Mouse (Mus musculus): ENCODE measurements at regions not wholly inside any gene's neighbourhood (a gene's known extent, or its start where the extent isn't known, plus 50 kb on each side); places are given as distances from the start of the nearest gene placed in this dataset.

DNA sequence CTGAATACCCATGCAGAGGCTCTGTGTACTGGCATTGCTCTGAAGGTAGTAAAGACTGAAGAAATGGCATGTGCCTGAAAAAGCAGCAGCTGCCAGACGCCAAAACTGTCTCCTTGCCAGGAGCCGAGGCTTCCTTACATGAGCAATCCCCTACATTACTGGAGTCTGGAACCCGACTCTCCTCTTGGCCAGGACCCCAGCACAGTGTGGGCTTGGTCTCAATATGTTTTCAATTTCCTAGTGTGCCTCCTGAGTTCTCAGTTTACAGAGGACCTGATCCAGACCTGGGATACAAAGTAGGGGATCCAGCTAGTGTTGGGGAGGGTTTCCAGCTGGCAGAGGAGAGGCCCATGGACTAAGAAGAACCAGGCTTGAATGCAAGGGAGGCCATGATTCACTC lies 361.5 kb upstream of the Vstm2b start:
- 56% methylated on average over 3 of the region's 3 CpGs for whole genome bisulfite sequencing
- Histone ChIP-seq H3K4me3 (no peak overlapping the region), H3K4me1 (0 out of 2 replicates have a peak, but pooled peaks cover 4% of the 10 kb centered on the region), H3K9me3 (replicated peaks) (no peaks in the 10 kb centered on the region), H3K36me3 (no peaks in the 10 kb centered on the region), H3K27ac (no peak overlapping the region), H3K27me3 (ENCODE audit: low read depth, poor library complexity, severe bottlenecking) (no peaks in the 10 kb centered on the region)
- DNase-seq (ENCODE audit: low spot score): no peak

DNA sequence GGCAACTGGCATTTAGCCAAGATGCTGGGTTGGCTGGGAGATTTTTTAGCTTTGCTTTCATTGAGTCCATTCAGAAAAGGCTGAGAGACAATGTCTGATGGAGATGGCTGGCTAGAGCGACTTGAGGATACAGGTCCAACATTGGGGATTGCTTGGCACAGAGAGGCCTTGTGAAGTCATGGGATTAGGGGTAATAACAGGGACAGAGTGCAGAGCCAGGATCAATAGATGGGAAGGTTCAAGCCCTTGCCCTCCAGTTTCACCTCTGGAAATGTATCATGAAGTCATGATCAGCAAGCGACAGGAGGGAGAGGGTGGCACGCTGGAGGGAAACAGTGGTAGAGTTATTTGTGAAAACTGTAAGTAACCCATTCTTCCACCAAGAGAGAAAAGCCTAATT lies 360.5 kb upstream of the Vstm2b start:
- H3K4me3 ChIP-seq: no peak overlapping the region
- H3K9me3 ChIP-seq (replicated peaks): no peaks in the 10 kb centered on the region
- WGBS: 83% methylated on average over 3 of the region's 3 CpGs
- no peak for DNase-seq (ENCODE audit: low spot score)
- 0 out of 2 replicates have a peak, but pooled peaks cover 4% of the 10 kb centered on the region for H3K4me1 ChIP-seq
- no peaks in the 10 kb centered on the region for H3K36me3 ChIP-seq
- no peaks in the 10 kb centered on the region for H3K27me3 ChIP-seq (ENCODE audit: low read depth, poor library complexity, severe bottlenecking)
- no peak overlapping the region for H3K27ac ChIP-seq

GRCm38 (mm10) chr7:40539789-40540188 lies 358.3 kb upstream of the Vstm2b start:
- Histone ChIP-seq H3K27me3 (ENCODE audit: low read depth, poor library complexity, severe bottlenecking) (no peaks in the 10 kb centered on the region), H3K4me3 (no peak overlapping the region), H3K27ac (no peak overlapping the region), H3K4me1 (0 out of 2 replicates have a peak, but pooled peaks cover 4% of the 10 kb centered on the region), H3K36me3 (no peaks in the 10 kb centered on the region), H3K9me3 (replicated peaks) (no peaks in the 10 kb centered on the region)
- 76% methylated on average over 5 of the region's 5 CpGs for WGBS
- no peak for DNase-seq (ENCODE audit: low spot score)

- Histone ChIP-seq H3K27ac (no peak overlapping the region), H3K27me3 (ENCODE audit: low read depth, poor library complexity, severe bottlenecking) (no peaks in the 10 kb centered on the region), H3K36me3 (no peaks in the 10 kb centered on the region), H3K9me3 (replicated peaks) (no peaks in the 10 kb centered on the region), H3K4me3 (no peak overlapping the region), H3K4me1 (0 out of 2 replicates have a peak, but pooled peaks cover 4% of the 10 kb centered on the region)
- DNase-seq (ENCODE audit: low spot score): no peak
- 85% methylated on average over 4 of the region's 4 CpGs for WGBS
Observed at GRCm38 (mm10) chr7:40541283-40541682, 356.8 kb upstream of the Vstm2b start.

GRCm38 (mm10) chr7:40563447-40564118 lies 334.5 kb upstream of the Vstm2b start:
- no peaks in the 10 kb centered on the region for H3K9me3 ChIP-seq (replicated peaks)
- 77% methylated on average over 10 of the region's 10 CpGs for WGBS
- no peak overlapping the region for H3K27ac ChIP-seq
- no peak overlapping the region for H3K4me3 ChIP-seq
- no peak for DNase-seq (ENCODE audit: low spot score)
- H3K27me3 ChIP-seq (ENCODE audit: low read depth, poor library complexity, severe bottlenecking): no peaks in the 10 kb centered on the region
- no peaks in the 10 kb centered on the region for H3K36me3 ChIP-seq
- no peaks in the 10 kb centered on the region for H3K4me1 ChIP-seq

GRCm38 (mm10) chr7:40575971-40576370 lies 322.2 kb upstream of the Vstm2b start:
- no peaks in the 10 kb centered on the region for H3K9me3 ChIP-seq (replicated peaks)
- no peak overlapping the region for H3K4me3 ChIP-seq
- DNase-seq (ENCODE audit: low spot score): no peak
- no peaks in the 10 kb centered on the region for H3K4me1 ChIP-seq
- WGBS: 90% methylated on average over 4 of the region's 4 CpGs
- no peak overlapping the region for H3K27ac ChIP-seq
- no peaks in the 10 kb centered on the region for H3K27me3 ChIP-seq (ENCODE audit: low read depth, poor library complexity, severe bottlenecking)
- H3K36me3 ChIP-seq: no peaks in the 10 kb centered on the region

DNA sequence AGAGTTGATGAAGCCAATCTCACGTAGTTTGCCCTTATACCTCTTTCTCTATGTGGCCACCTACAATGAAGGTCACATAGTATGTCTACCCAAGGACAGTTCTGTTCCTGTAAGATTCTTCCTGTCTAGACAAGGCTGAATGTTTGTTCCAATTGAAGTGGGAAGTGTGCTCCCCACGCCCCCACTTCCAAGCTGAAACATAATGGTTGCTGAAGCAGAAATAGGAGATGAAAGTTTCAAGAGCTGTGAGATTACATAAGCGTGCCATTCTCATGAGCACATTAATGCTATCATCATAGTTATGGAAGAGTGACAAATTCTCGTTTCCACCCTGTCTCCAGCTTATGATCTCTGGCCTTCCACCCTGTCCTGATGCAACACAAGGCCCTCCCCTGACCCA lies 320.8 kb upstream of the Vstm2b start:
- H3K27me3 ChIP-seq (ENCODE audit: low read depth, poor library complexity, severe bottlenecking): no peaks in the 10 kb centered on the region
- no peak overlapping the region for H3K4me3 ChIP-seq
- no peak overlapping the region for H3K27ac ChIP-seq
- no peaks in the 10 kb centered on the region for H3K4me1 ChIP-seq
- no peaks in the 10 kb centered on the region for H3K9me3 ChIP-seq (replicated peaks)
- H3K36me3 ChIP-seq: no peaks in the 10 kb centered on the region
- WGBS: 80% methylated on average over 4 of the region's 4 CpGs
- no peak for DNase-seq (ENCODE audit: low spot score)

DNA sequence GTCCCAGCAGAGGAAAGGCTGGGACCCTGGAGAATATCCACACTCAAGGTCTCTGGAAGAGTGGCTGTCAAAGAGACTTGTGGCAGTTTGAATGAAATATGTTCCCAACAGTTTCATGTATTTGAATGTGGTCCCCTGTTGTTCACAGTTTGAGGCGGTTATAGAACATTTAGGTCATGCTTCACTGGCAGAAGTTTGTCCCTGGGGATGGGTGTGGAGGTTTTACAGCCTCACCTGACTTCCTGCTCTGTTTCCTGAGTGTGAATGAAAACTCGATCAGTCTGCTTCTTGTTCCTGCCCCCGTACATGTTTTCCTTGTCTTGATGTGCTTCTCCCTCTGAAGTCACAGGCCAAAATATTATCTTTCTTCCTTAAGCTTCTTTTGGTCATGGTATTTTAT lies 277.4 kb upstream of the Vstm2b start:
- no peaks in the 10 kb centered on the region for H3K4me1 ChIP-seq
- H3K4me3 ChIP-seq: no peak overlapping the region
- H3K9me3 ChIP-seq (replicated peaks): no peaks in the 10 kb centered on the region
- DNase-seq (ENCODE audit: low spot score): no peak
- H3K27me3 ChIP-seq (ENCODE audit: low read depth, poor library complexity, severe bottlenecking): no peaks in the 10 kb centered on the region
- no peak overlapping the region for H3K27ac ChIP-seq
- no peaks in the 10 kb centered on the region for H3K36me3 ChIP-seq
- 81% methylated on average over 3 of the region's 3 CpGs for WGBS

DNA sequence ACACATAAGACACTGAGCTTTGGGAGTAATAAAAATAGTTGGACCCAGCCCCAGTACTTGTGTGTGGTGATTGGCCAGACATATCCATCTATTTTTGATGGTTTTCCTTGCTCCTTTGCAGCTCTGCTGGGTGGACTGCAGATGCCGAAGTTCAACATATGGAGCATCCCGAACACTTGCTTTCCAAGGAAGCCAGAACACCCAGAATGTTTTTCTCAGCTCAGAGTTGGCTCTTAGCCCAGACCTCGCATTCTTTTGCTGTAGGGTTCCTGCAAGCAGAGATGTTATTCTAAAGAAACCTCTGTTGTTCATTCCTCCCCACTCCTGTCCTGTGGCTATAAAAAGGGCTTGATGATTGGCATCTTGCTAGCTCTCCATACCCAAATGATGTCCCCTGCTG lies 275.3 kb upstream of the Vstm2b start:
- Histone ChIP-seq H3K36me3 (no peaks in the 10 kb centered on the region), H3K4me3 (no peak overlapping the region), H3K27ac (no peak overlapping the region), H3K4me1 (no peaks in the 10 kb centered on the region), H3K9me3 (replicated peaks) (no peaks in the 10 kb centered on the region), H3K27me3 (ENCODE audit: low read depth, poor library complexity, severe bottlenecking) (no peaks in the 10 kb centered on the region)
- no peak for DNase-seq (ENCODE audit: low spot score)
- 88% methylated on average over 3 of the region's 3 CpGs for WGBS

GRCm38 (mm10) chr7:40623286-40623685 lies 274.8 kb upstream of the Vstm2b start:
- H3K27me3 ChIP-seq (ENCODE audit: low read depth, poor library complexity, severe bottlenecking): no peaks in the 10 kb centered on the region
- DNase-seq (ENCODE audit: low spot score): no peak
- H3K9me3 ChIP-seq (replicated peaks): no peaks in the 10 kb centered on the region
- H3K4me1 ChIP-seq: no peaks in the 10 kb centered on the region
- no peaks in the 10 kb centered on the region for H3K36me3 ChIP-seq
- 94% methylated on average over 2 of the region's 2 CpGs for WGBS
- H3K4me3 ChIP-seq: no peak overlapping the region
- no peak overlapping the region for H3K27ac ChIP-seq

DNA sequence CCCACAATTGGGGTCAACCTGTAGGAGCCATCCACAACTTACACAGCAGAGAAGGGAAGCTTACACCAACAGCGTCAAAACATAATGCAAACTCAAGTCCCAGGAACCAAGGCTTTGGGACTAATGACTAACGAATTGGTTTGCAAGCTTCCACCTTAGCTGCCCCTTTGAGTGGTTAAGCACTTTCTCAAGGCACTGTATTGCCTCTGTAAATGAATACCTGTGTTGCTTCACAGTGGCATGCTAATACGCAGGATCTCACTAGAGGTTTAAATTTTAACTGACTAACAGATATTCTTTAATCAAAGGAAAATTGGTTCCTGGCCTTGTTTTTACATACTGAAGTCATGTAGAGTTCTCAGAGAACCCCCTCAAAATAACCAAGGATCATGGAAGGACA lies 261.8 kb upstream of the Vstm2b start:
- H3K36me3 ChIP-seq: no peaks in the 10 kb centered on the region
- no peak overlapping the region for H3K27ac ChIP-seq
- 92% methylated on average over 3 of the region's 3 CpGs for WGBS
- no peaks in the 10 kb centered on the region for H3K4me1 ChIP-seq
- no peaks in the 10 kb centered on the region for H3K9me3 ChIP-seq (replicated peaks)
- H3K4me3 ChIP-seq: no peak overlapping the region
- H3K27me3 ChIP-seq (ENCODE audit: low read depth, poor library complexity, severe bottlenecking): no peaks in the 10 kb centered on the region
- no peak for DNase-seq (ENCODE audit: low spot score)

GRCm38 (mm10) chr7:40654982-40655381 lies 243.1 kb upstream of the Vstm2b start:
- no peaks in the 10 kb centered on the region for H3K27me3 ChIP-seq (ENCODE audit: low read depth, poor library complexity, severe bottlenecking)
- no peak overlapping the region for H3K4me3 ChIP-seq
- no peak for DNase-seq (ENCODE audit: low spot score)
- no peaks in the 10 kb centered on the region for H3K4me1 ChIP-seq
- H3K9me3 ChIP-seq (replicated peaks): no peaks in the 10 kb centered on the region
- H3K27ac ChIP-seq: no peak overlapping the region
- no peaks in the 10 kb centered on the region for H3K36me3 ChIP-seq
- WGBS: 86% methylated on average over 7 of the region's 7 CpGs

GRCm38 (mm10) chr7:40655391-40655790 lies 242.7 kb upstream of the Vstm2b start:
- Histone ChIP-seq H3K27ac (no peak overlapping the region), H3K9me3 (replicated peaks) (no peaks in the 10 kb centered on the region), H3K27me3 (ENCODE audit: low read depth, poor library complexity, severe bottlenecking) (no peaks in the 10 kb centered on the region), H3K4me3 (no peak overlapping the region), H3K36me3 (no peaks in the 10 kb centered on the region), H3K4me1 (no peaks in the 10 kb centered on the region)
- WGBS: 84% methylated on average over 2 of the region's 2 CpGs
- DNase-seq (ENCODE audit: low spot score): no peak

GRCm38 (mm10) chr7:40659662-40660061 lies 238.5 kb upstream of the Vstm2b start:
- WGBS: 62% methylated on average over 3 of the region's 3 CpGs
- H3K9me3 ChIP-seq (replicated peaks): no peaks in the 10 kb centered on the region
- H3K4me1 ChIP-seq: no peaks in the 10 kb centered on the region
- H3K27ac ChIP-seq: no peak overlapping the region
- no peaks in the 10 kb centered on the region for H3K36me3 ChIP-seq
- no peak for DNase-seq (ENCODE audit: low spot score)
- no peaks in the 10 kb centered on the region for H3K27me3 ChIP-seq (ENCODE audit: low read depth, poor library complexity, severe bottlenecking)
- no peak overlapping the region for H3K4me3 ChIP-seq

Measured in limb, embryonic 10.5 days (tissue).